Mouse (Mus musculus): Measurements from ENCODE around the gene Stk33. TPM values are rescaled to one million over a fixed set of nuclear protein-coding genes. Genes with fewer than 3 reads are reported as not detected.

The Stk33 gene
- 0.39 and 0.49 TPM in 2 replicates for polyA plus RNA-seq (2014; fragmentation: Nextera tagmentation; extraction: Ambion mirVana)

GRCm38 (mm10) chr7:109438781-109439591 is at the start of gene Stk33:
Gene Stk33 (minus strand): TSS chr7:109439081.
- H3K27me3 ChIP-seq (ENCODE audit: control insufficient read depth, insufficient read depth, low read length): peaks cover 4% of the 10 kb centered on the region
- no peaks in the 10 kb centered on the region for H3K9me3 ChIP-seq (ENCODE audit: control insufficient read depth, low read length)
- 0 out of 2 replicates have a peak, but pooled peaks cover 6% of the 10 kb centered on the region for H3K4me1 ChIP-seq (ENCODE audit: control insufficient read depth, insufficient read depth, low read length)
- H3K4me3 ChIP-seq (ENCODE audit: low read length): peak within 1 kb of the TSS; percentile 52
- WGBS: under 1% methylated on average over 62 of the region's 62 CpGs
- H3K4me2 ChIP-seq (replicated peaks; ENCODE audit: low read depth, low read length): peak within 1 kb of the TSS; percentile 96
- peak; percentile 88 for ATAC-seq (ENCODE audit: low FRiP score, low TSS enrichment)
- no peaks in the 10 kb centered on the region for H3K36me3 ChIP-seq (ENCODE audit: control insufficient read depth, insufficient read depth, low read length)
- peak within 1 kb of the TSS; percentile 60 for H3K9ac ChIP-seq (ENCODE audit: low read depth, low read length)
- no peak within 1 kb of the TSS for H3K27ac ChIP-seq (ENCODE audit: low read depth, low read length)

DNA sequence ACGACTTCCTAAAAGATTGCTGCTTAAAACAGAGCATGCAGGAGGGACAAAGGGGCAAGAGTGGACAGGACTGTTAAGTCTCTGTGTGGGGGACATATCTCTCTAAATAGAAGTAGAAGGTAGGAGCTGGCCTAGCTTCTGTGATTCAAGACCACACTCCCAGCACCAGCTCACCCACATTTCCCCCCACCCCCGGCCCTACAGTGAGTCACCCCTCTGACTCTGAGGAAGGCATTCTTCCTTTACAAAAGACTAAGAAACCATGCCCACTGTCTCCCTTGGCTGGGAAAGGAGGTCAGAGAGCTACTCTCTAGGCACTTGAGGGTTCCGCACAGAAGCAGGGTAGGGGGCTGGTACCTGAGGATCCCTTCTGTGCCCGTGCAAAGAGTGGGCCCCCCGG is 45.3 kb upstream of the Stk33 start:
- Histone ChIP-seq H3K9me3 (ENCODE audit: control insufficient read depth, low read length) (no peaks in the 10 kb centered on the region), H3K4me3 (ENCODE audit: low read length) (no peak overlapping the region), H3K4me2 (replicated peaks; ENCODE audit: low read depth, low read length) (no peak overlapping the region), H3K27me3 (ENCODE audit: control insufficient read depth, insufficient read depth, low read length) (no peaks in the 10 kb centered on the region), H3K36me3 (ENCODE audit: control insufficient read depth, insufficient read depth, low read length) (no peaks in the 10 kb centered on the region), H3K4me1 (ENCODE audit: control insufficient read depth, insufficient read depth, low read length) (no peaks in the 10 kb centered on the region), H3K9ac (ENCODE audit: low read depth, low read length) (no peak overlapping the region), H3K27ac (ENCODE audit: low read depth, low read length) (no peak overlapping the region)
- 77% methylated on average over 5 of the region's 5 CpGs for WGBS
- no peak for ATAC-seq (ENCODE audit: low FRiP score, low TSS enrichment)

DNA sequence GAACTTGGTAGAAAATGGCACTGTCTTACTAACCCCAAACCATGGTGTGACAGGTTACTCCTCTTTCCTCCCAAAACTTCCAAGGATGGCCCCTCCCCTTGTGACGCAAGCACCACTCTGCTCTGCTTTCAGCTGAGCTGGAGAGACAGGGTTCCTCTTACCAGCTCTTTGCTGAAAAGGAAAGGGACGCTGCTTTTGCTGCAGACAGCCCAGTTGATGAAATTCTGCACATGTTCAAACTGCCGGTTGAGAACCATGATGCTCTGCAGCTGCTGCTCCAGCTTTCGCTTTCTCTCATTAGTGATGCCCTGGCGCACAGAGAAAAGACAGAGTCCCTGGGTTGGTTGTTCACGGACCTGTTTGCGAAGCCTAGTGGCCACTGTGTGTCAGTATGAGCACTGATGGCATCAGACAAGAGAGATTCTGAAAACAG is 41.9 kb upstream of the Stk33 start:
- WGBS: 21% methylated on average over 7 of the region's 7 CpGs
- no peak overlapping the region for H3K9ac ChIP-seq (ENCODE audit: low read depth, low read length)
- H3K27me3 ChIP-seq (ENCODE audit: control insufficient read depth, insufficient read depth, low read length): no peaks in the 10 kb centered on the region
- ATAC-seq (ENCODE audit: low FRiP score, low TSS enrichment): peak; percentile 68; the same call in 1 of the 2 replicates
- H3K4me2 ChIP-seq (replicated peaks; ENCODE audit: low read depth, low read length): no peak overlapping the region
- H3K9me3 ChIP-seq (ENCODE audit: control insufficient read depth, low read length): no peaks in the 10 kb centered on the region
- no peaks in the 10 kb centered on the region for H3K36me3 ChIP-seq (ENCODE audit: control insufficient read depth, insufficient read depth, low read length)
- H3K27ac ChIP-seq (ENCODE audit: low read depth, low read length): no peak overlapping the region
- no peaks in the 10 kb centered on the region for H3K4me1 ChIP-seq (ENCODE audit: control insufficient read depth, insufficient read depth, low read length)
- H3K4me3 ChIP-seq (ENCODE audit: low read length): no peak overlapping the region

GRCm38 (mm10) chr7:109477926-109478325 is 39.0 kb upstream of the Stk33 start:
- no peak overlapping the region for H3K27ac ChIP-seq (ENCODE audit: low read depth, low read length)
- peak; percentile 12; the same call in 1 of the 2 replicates for ATAC-seq (ENCODE audit: low FRiP score, low TSS enrichment)
- no peaks in the 10 kb centered on the region for H3K9me3 ChIP-seq (ENCODE audit: control insufficient read depth, low read length)
- no peaks in the 10 kb centered on the region for H3K4me1 ChIP-seq (ENCODE audit: control insufficient read depth, insufficient read depth, low read length)
- 39% methylated on average over 3 of the region's 3 CpGs for WGBS
- H3K27me3 ChIP-seq (ENCODE audit: control insufficient read depth, insufficient read depth, low read length): no peaks in the 10 kb centered on the region
- no peaks in the 10 kb centered on the region for H3K36me3 ChIP-seq (ENCODE audit: control insufficient read depth, insufficient read depth, low read length)
- H3K4me2 ChIP-seq (replicated peaks; ENCODE audit: low read depth, low read length): no peak overlapping the region
- no peak overlapping the region for H3K4me3 ChIP-seq (ENCODE audit: low read length)
- no peak overlapping the region for H3K9ac ChIP-seq (ENCODE audit: low read depth, low read length)

GRCm38 (mm10) chr7:109470700-109471099 is 31.8 kb upstream of the Stk33 start:
- Histone ChIP-seq H3K27ac (ENCODE audit: low read depth, low read length) (no peak overlapping the region), H3K4me2 (replicated peaks; ENCODE audit: low read depth, low read length) (no peak overlapping the region), H3K9me3 (ENCODE audit: control insufficient read depth, low read length) (no peaks in the 10 kb centered on the region), H3K9ac (ENCODE audit: low read depth, low read length) (no peak overlapping the region), H3K4me1 (ENCODE audit: control insufficient read depth, insufficient read depth, low read length) (0 out of 2 replicates have a peak, but pooled peaks cover 3% of the 10 kb centered on the region), H3K4me3 (ENCODE audit: low read length) (no peak overlapping the region), H3K36me3 (ENCODE audit: control insufficient read depth, insufficient read depth, low read length) (no peaks in the 10 kb centered on the region), H3K27me3 (ENCODE audit: control insufficient read depth, insufficient read depth, low read length) (no peaks in the 10 kb centered on the region)
- 64% methylated on average over 4 of the region's 4 CpGs for WGBS
- no peak for ATAC-seq (ENCODE audit: low FRiP score, low TSS enrichment)

DNA sequence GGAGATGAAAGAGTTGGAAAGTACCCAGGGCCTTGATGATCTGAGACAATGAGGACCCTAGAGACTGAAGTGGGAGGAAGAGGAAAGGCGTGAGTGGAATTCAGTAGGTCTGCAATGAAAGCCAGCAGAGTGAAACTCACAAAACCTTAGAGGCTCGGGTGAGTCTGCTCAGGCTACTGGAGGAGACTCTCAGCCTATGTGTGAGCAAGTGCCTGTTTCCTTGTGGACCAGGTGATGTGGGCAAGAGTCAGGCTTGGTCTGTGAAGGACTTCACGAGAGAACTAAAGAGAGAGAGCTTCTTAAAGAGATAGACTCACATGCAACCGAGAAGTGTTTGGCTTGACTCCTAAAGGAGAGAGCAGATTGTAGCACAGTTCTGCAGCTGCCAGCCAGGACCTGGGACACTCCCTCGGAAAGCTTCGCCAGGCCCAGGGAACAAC is 29.4 kb upstream of the Stk33 start:
- WGBS: 28% methylated on average over 6 of the region's 6 CpGs
- Histone ChIP-seq H3K4me3 (ENCODE audit: low read length) (no peak overlapping the region), H3K4me1 (ENCODE audit: control insufficient read depth, insufficient read depth, low read length) (0 out of 2 replicates have a peak, but pooled peaks cover 3% of the 10 kb centered on the region), H3K27me3 (ENCODE audit: control insufficient read depth, insufficient read depth, low read length) (no peaks in the 10 kb centered on the region), H3K27ac (ENCODE audit: low read depth, low read length) (no peak overlapping the region), H3K9ac (ENCODE audit: low read depth, low read length) (no peak overlapping the region), H3K36me3 (ENCODE audit: control insufficient read depth, insufficient read depth, low read length) (no peaks in the 10 kb centered on the region), H3K9me3 (ENCODE audit: control insufficient read depth, low read length) (no peaks in the 10 kb centered on the region), H3K4me2 (replicated peaks; ENCODE audit: low read depth, low read length) (no peak overlapping the region)
- ATAC-seq (ENCODE audit: low FRiP score, low TSS enrichment): no peak

GRCm38 (mm10) chr7:109467591-109467990 is 28.7 kb upstream of the Stk33 start:
- Histone ChIP-seq H3K4me3 (ENCODE audit: low read length) (no peak overlapping the region), H3K4me1 (ENCODE audit: control insufficient read depth, insufficient read depth, low read length) (0 out of 2 replicates have a peak, but pooled peaks cover 3% of the 10 kb centered on the region), H3K27me3 (ENCODE audit: control insufficient read depth, insufficient read depth, low read length) (no peaks in the 10 kb centered on the region), H3K36me3 (ENCODE audit: control insufficient read depth, insufficient read depth, low read length) (no peaks in the 10 kb centered on the region), H3K4me2 (replicated peaks; ENCODE audit: low read depth, low read length) (no peak overlapping the region), H3K9ac (ENCODE audit: low read depth, low read length) (no peak overlapping the region), H3K27ac (ENCODE audit: low read depth, low read length) (no peak overlapping the region), H3K9me3 (ENCODE audit: control insufficient read depth, low read length) (no peaks in the 10 kb centered on the region)
- WGBS: 27% methylated on average over 2 of the region's 2 CpGs
- no peak for ATAC-seq (ENCODE audit: low FRiP score, low TSS enrichment)

DNA sequence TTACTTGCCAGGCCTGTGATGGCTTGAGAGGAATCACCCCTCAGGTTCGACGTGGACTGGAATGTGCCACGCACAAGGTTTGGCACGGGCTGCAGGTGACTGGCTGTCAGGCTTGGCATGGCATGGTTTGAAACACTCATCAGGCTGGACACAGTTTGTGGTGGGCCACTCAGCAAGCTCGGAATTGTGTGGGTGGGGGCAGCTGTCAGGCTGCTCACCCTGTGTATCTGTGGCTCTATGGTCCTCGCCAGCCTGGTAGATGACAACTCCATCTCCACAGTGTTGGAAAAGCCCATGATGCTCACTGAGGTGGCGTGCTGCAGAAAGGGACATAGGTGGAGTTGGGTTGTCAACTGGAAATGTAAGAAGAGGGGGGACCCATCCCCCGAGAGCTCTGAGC is 21.8 kb upstream of the Stk33 start:
- no peak overlapping the region for H3K27ac ChIP-seq (ENCODE audit: low read depth, low read length)
- H3K4me2 ChIP-seq (replicated peaks; ENCODE audit: low read depth, low read length): no peak overlapping the region
- no peaks in the 10 kb centered on the region for H3K36me3 ChIP-seq (ENCODE audit: control insufficient read depth, insufficient read depth, low read length)
- 87% methylated on average over 8 of the region's 8 CpGs for WGBS
- H3K27me3 ChIP-seq (ENCODE audit: control insufficient read depth, insufficient read depth, low read length): no peaks in the 10 kb centered on the region
- H3K4me1 ChIP-seq (ENCODE audit: control insufficient read depth, insufficient read depth, low read length): no peaks in the 10 kb centered on the region
- no peak for ATAC-seq (ENCODE audit: low FRiP score, low TSS enrichment)
- H3K4me3 ChIP-seq (ENCODE audit: low read length): no peak overlapping the region
- H3K9ac ChIP-seq (ENCODE audit: low read depth, low read length): no peak overlapping the region
- no peaks in the 10 kb centered on the region for H3K9me3 ChIP-seq (ENCODE audit: control insufficient read depth, low read length)

DNA sequence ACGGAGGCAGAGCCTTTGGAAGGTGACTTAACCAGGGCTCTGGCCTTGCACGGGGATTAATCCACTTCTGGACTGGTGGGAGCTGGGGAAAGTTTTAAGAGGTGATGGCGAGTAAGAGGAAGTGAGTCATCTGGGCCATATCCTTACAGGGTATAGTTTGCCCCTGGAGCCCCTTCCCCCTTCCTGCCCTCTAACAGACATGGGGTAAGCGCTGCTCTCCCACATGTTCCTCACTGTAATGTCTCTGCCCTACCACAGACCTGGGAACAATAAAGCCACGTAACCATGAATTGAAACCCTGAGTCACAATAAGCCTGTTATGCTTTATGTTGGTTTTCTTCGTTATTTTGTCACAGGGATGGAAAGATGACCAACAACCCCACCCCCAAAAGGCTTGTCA is 17.7 kb upstream of the Stk33 start:
- Histone ChIP-seq H3K36me3 (ENCODE audit: control insufficient read depth, insufficient read depth, low read length) (no peaks in the 10 kb centered on the region), H3K4me3 (ENCODE audit: low read length) (no peak overlapping the region), H3K4me2 (replicated peaks; ENCODE audit: low read depth, low read length) (no peak overlapping the region), H3K9ac (ENCODE audit: low read depth, low read length) (no peak overlapping the region), H3K4me1 (ENCODE audit: control insufficient read depth, insufficient read depth, low read length) (no peaks in the 10 kb centered on the region), H3K27ac (ENCODE audit: low read depth, low read length) (no peak overlapping the region), H3K27me3 (ENCODE audit: control insufficient read depth, insufficient read depth, low read length) (no peaks in the 10 kb centered on the region), H3K9me3 (ENCODE audit: control insufficient read depth, low read length) (no peaks in the 10 kb centered on the region)
- 66% methylated on average over 6 of the region's 6 CpGs for WGBS
- no peak for ATAC-seq (ENCODE audit: low FRiP score, low TSS enrichment)

Data from kidney, embryonic 14.5 days (tissue).